Mouse (Mus musculus): ENCODE results near the gene Scyl3. TPM values are rescaled to one million over a fixed set of nuclear protein-coding genes. Genes with fewer than 3 reads are reported as not detected.

Gene Scyl3
- total RNA-seq (2021): 1 to 10 TPM; 4.3 to 5.3 TPM
- 3.4 and 6.0 TPM in 2 replicates for polyA plus RNA-seq (2012; rRNA removed)
- long read RNA-seq, full-length matches to known transcripts: 4 of 9 reads
- long read RNA-seq, partial matches to known transcripts: 2 of 9 reads
- long read RNA-seq, other reads (novel, unspliced or antisense): 3 of 9 reads

DNA sequence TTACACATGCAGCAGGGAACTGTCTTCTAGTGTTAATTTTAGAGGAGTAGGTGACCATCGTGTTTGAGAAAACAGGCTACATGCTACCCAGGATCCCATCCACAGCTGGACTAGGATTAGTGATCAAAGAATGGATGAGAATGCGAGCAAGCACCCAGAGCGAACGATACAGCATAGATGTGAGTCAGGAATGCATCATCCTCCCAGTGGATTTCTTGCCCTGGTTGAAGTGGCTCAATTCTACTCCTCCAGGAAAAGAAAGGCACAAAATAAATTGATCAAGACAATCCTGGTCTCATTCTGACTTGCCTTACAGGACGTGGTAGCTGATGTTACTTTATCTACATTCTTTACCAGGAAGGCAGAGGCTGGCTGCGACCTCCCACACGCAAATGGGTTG, at the start of gene Scyl3:
Gene Scyl3, plus strand, starts transcription at position 255 of the 400 bp plus-strand sequence.
- WGBS: 62% methylated on average over 7 of the region's 7 CpGs
- peak within 1 kb of the TSS; percentile 89 for H3K9ac ChIP-seq (ENCODE audit: low read depth, low read length)
- intact Hi-C loops (cut with DNase I): loop anchor here (5.0 to 10.0 kb wide), 2 partner anchors 154 to 1382 kb away; partner anchors contain the start of genes Kifap3 and Mettl13
- H3K27ac ChIP-seq: peak within 1 kb of the TSS; percentile 95
- peaks cover under 1% of the 10 kb centered on the region; the same call in 1 of the 2 replicates for H3K36me3 ChIP-seq (ENCODE audit: control insufficient read depth, insufficient read depth, low read length)
- TF ChIP-seq CTCF (IDR thresholded peaks at IDR 0.05) (no peak), EP300 (IDR thresholded peaks at IDR 0.05; ENCODE audit: insufficient read depth, low read depth, low read length) (no peak), POLR2A (IDR thresholded peaks at IDR 0.05; ENCODE audit: insufficient read depth, low read depth, low read length) (no peak)
- 0 out of 2 replicates have a peak, but pooled peaks cover 2% of the 10 kb centered on the region for H3K79me2 ChIP-seq (replicated peaks; ENCODE audit: control insufficient read depth, insufficient read depth, low read length)
- H3K27me3 ChIP-seq (ENCODE audit: control insufficient read depth, insufficient read depth, low read length): no peaks in the 10 kb centered on the region
- no peak for DNase-seq
- H3K4me3 ChIP-seq: peak within 1 kb of the TSS; percentile 93
- peaks cover 2% of the 10 kb centered on the region; the same call in 1 of the 2 replicates for H3K4me1 ChIP-seq (ENCODE audit: control insufficient read depth, insufficient read depth, low read length)

DNA sequence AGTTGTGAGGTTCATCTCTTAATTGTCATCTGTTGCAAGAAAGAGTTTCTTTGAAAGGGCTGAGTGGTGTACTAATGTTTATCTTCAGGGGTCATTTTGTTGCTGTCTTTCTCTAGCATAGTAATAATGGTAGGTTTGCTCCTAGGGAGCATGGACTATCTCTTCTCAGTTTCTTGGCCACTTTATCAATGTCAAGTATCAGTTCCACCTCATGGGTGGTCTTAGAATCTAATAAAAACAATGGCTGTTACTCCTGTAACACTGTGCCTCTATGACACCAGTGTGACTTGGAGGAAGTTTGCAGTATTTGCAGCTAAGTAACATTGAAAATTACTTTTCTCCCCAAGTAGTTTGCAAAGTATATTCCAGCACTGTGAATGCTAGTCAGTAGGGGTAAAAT, 39.3 kb upstream of the Scyl3 start:
- intact Hi-C loops (cut with DNase I): no loop called here
- TF ChIP-seq POLR2A (IDR thresholded peaks at IDR 0.05; ENCODE audit: insufficient read depth, low read depth, low read length) (no peak), EP300 (IDR thresholded peaks at IDR 0.05; ENCODE audit: insufficient read depth, low read depth, low read length) (no peak), CTCF (IDR thresholded peaks at IDR 0.05) (no peak)
- Histone ChIP-seq H3K79me2 (replicated peaks; ENCODE audit: control insufficient read depth, insufficient read depth, low read length) (no peaks in the 10 kb centered on the region), H3K27ac (no peak overlapping the region), H3K27me3 (ENCODE audit: control insufficient read depth, insufficient read depth, low read length) (no peaks in the 10 kb centered on the region), H3K4me1 (ENCODE audit: control insufficient read depth, insufficient read depth, low read length) (no peaks in the 10 kb centered on the region), H3K4me3 (no peak overlapping the region), H3K9ac (ENCODE audit: low read depth, low read length) (no peak overlapping the region), H3K36me3 (ENCODE audit: control insufficient read depth, insufficient read depth, low read length) (no peaks in the 10 kb centered on the region)
- no peak for DNase-seq

DNA sequence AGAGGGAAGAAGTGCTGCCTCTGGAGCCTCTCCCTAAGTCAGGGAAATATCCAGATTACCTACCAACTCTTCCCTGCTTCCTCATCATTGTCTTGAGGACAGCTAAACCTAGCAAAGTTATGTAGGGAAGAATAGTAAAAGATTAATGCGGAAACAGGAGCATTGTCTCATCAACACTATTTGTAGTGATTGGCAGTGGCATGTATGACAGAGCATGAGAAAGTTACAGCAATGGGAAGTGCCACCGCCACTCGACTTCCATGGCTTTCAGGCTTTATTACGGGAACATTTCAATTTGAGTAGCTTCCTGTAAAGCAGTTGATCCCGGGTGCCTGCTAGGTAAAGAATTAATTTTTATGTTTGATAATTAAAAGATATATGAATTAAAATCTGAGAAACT, 35.6 kb upstream of the Scyl3 start:
- H3K4me3 ChIP-seq: no peak overlapping the region
- intact Hi-C loops (cut with DNase I): no loop called here

DNA sequence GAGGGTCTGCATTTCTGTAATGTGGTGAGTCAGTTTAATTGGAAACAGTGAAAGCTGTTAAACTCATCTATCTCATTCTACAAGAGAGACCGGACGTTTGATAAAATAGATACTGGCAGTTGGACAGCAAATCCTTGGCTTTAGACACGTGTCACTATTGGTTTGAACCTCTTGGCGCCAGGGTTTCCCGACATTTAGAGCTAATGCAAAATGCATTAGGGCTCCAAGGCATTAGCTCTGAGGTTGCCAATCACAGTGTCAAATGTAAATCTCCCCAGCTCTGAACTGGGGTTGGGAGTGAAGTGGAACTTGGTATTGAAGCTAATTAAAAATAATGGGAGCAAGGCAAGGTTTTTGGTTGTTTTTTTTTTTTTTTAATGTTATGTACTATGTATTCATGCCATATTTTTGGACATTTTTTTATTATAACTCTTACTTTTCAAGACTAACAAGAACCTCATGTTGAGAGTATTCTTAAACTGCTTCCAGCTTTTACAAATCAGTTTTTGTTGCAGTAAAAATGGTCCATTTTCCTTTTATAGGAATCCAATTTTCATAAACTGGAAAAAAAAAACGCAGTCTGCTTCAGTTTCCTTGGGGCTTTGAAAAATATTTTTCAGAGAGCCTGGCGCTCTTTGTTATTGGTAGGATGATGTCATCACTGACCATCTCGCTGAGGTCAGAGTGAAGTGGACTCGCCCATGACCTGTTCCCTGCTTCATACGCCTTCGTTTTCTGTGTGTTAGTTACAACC, 34.9 kb upstream of the Scyl3 start:
- intact Hi-C loops (cut with DNase I): no loop called here
- Histone ChIP-seq H3K4me3 (no peak overlapping the region), H3K27ac (no peak overlapping the region), H3K9ac (ENCODE audit: low read depth, low read length) (no peak overlapping the region), H3K27me3 (ENCODE audit: control insufficient read depth, insufficient read depth, low read length) (no peaks in the 10 kb centered on the region), H3K79me2 (replicated peaks; ENCODE audit: control insufficient read depth, insufficient read depth, low read length) (no peaks in the 10 kb centered on the region), H3K36me3 (ENCODE audit: control insufficient read depth, insufficient read depth, low read length) (no peaks in the 10 kb centered on the region), H3K4me1 (ENCODE audit: control insufficient read depth, insufficient read depth, low read length) (no peaks in the 10 kb centered on the region; the same call in none of the 2 replicates)
- TF ChIP-seq POLR2A (IDR thresholded peaks at IDR 0.05; ENCODE audit: insufficient read depth, low read depth, low read length) (no peak), CTCF (IDR thresholded peaks at IDR 0.05) (no peak), EP300 (IDR thresholded peaks at IDR 0.05; ENCODE audit: insufficient read depth, low read depth, low read length) (no peak)
- DNase-seq: no peak
- WGBS: 66% methylated on average over 11 of the region's 11 CpGs

More for the DNA sequence above, 35.6 kb upstream of the Scyl3 start:
- WGBS: 85% methylated on average over 5 of the region's 5 CpGs
- Histone ChIP-seq H3K9ac (ENCODE audit: low read depth, low read length) (no peak overlapping the region), H3K79me2 (replicated peaks; ENCODE audit: control insufficient read depth, insufficient read depth, low read length) (no peaks in the 10 kb centered on the region), H3K36me3 (ENCODE audit: control insufficient read depth, insufficient read depth, low read length) (no peaks in the 10 kb centered on the region), H3K27ac (no peak overlapping the region), H3K4me1 (ENCODE audit: control insufficient read depth, insufficient read depth, low read length) (no peaks in the 10 kb centered on the region; the same call in none of the 2 replicates), H3K27me3 (ENCODE audit: control insufficient read depth, insufficient read depth, low read length) (no peaks in the 10 kb centered on the region)
- DNase-seq: no peak
- no peak for TF ChIP-seq POLR2A (IDR thresholded peaks at IDR 0.05; ENCODE audit: insufficient read depth, low read depth, low read length)
- no peak for TF ChIP-seq EP300 (IDR thresholded peaks at IDR 0.05; ENCODE audit: insufficient read depth, low read depth, low read length)
- no peak for TF ChIP-seq CTCF (IDR thresholded peaks at IDR 0.05)

DNA sequence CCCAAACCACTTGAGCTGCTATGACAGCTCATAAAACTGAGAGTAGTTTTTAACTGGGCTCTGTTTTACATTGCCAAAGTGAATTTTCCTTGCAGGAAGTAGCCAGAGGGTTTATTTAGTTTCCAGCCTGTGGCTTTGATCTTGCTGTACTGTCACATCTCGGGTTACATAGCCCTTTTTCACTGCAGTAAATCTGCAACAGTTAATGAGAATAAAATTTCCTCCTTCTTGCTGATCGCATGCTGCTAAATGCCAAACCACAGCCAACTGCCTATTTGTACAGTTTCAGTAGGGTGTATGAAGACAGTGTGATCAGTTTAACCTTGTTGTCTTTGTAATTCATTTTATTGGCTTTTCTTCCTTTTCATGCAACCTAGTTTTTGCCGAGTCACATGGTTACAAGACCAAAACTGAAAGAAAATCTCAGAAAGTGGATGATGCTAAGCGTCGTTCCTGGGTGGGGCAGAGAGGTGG, 30.6 kb upstream of the Scyl3 start:
- H3K79me2 ChIP-seq (replicated peaks; ENCODE audit: control insufficient read depth, insufficient read depth, low read length): no peaks in the 10 kb centered on the region
- TF ChIP-seq EP300 (IDR thresholded peaks at IDR 0.05; ENCODE audit: insufficient read depth, low read depth, low read length): no peak
- TF ChIP-seq POLR2A (IDR thresholded peaks at IDR 0.05; ENCODE audit: insufficient read depth, low read depth, low read length): no peak
- no peak for TF ChIP-seq CTCF (IDR thresholded peaks at IDR 0.05)
- DNase-seq: no peak
- H3K9ac ChIP-seq (ENCODE audit: low read depth, low read length): no peak overlapping the region
- no peak overlapping the region for H3K27ac ChIP-seq
- intact Hi-C loops (cut with DNase I): no loop called here
- no peaks in the 10 kb centered on the region; the same call in none of the 2 replicates for H3K4me1 ChIP-seq (ENCODE audit: control insufficient read depth, insufficient read depth, low read length)
- H3K36me3 ChIP-seq (ENCODE audit: control insufficient read depth, insufficient read depth, low read length): no peaks in the 10 kb centered on the region
- H3K4me3 ChIP-seq: no peak overlapping the region
- no peaks in the 10 kb centered on the region for H3K27me3 ChIP-seq (ENCODE audit: control insufficient read depth, insufficient read depth, low read length)
- WGBS: 72% methylated on average over 5 of the region's 5 CpGs

DNA sequence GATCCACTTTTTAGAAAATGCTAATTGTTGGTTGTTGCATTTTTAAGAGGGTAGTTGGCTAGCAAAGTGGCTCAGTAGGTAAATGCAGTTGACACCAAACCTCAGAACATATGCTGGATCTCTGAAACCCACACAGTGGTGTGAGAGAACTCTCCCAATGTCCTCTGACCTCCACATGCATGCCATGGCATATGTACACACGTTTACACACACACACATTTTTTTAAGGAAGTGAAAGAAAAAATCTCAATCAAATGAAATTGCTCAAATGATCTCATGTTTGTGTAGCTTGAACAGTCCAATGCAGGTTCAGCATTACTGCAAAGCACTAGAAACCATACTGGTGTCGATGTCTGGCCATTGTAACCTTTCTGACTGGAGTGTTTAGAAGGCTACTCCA, 29.3 kb upstream of the Scyl3 start:
- 80% methylated on average over 2 of the region's 2 CpGs for WGBS
- H3K4me1 ChIP-seq (ENCODE audit: control insufficient read depth, insufficient read depth, low read length): no peaks in the 10 kb centered on the region; the same call in none of the 2 replicates
- no peak overlapping the region for H3K27ac ChIP-seq
- no peak overlapping the region for H3K4me3 ChIP-seq
- no peak for DNase-seq
- no peak overlapping the region for H3K9ac ChIP-seq (ENCODE audit: low read depth, low read length)
- no peak for TF ChIP-seq EP300 (IDR thresholded peaks at IDR 0.05; ENCODE audit: insufficient read depth, low read depth, low read length)
- TF ChIP-seq CTCF (IDR thresholded peaks at IDR 0.05): no peak
- TF ChIP-seq POLR2A (IDR thresholded peaks at IDR 0.05; ENCODE audit: insufficient read depth, low read depth, low read length): no peak
- no peaks in the 10 kb centered on the region for H3K36me3 ChIP-seq (ENCODE audit: control insufficient read depth, insufficient read depth, low read length)
- no peaks in the 10 kb centered on the region for H3K79me2 ChIP-seq (replicated peaks; ENCODE audit: control insufficient read depth, insufficient read depth, low read length)
- H3K27me3 ChIP-seq (ENCODE audit: control insufficient read depth, insufficient read depth, low read length): no peaks in the 10 kb centered on the region
- intact Hi-C loops (cut with DNase I): no loop called here

Measured in heart, adult 2 months (tissue).